Mouse (Mus musculus) left cerebral cortex, postnatal 25 days (tissue): ENCODE data around the gene Calcoco1. TPM values are rescaled to one million over a fixed set of nuclear protein-coding genes. Genes with fewer than 3 reads are reported as not detected.
A peak's percentile ranks its signal among the peaks of the same experiment; 100 is the strongest.
"Not testable (repeated sequence)": the region's sequence is repeated elsewhere in the genome, so short reads cannot be mapped to it uniquely, and the experiment has no call there.

Experiments used
- DNase-seq, 2 experiments: peaks; one replicate each; pipeline ENCODE4 v3.0.0; 2022; ENCODE audit warnings: low spot score in 2 of 2, mixed read lengths in 1 of 2
- intact Hi-C: fragments of 180-260 bp; cut with DNase I; formaldehyde crosslinking; loops from one replicate; pipeline ENCODE4 v1.15.1; 2025
- total RNA-seq, 2 experiments: library from RNA; stranded (reverse); gene quantifications; 2 replicates each; pipeline ENCODE4 v1.2.3; 2021

The Calcoco1 gene
- total RNA-seq, 2 experiments from 2014 or later, result 64.4 to 68.3 TPM

- DNase-seq, result no peak
- intact Hi-C loops, result no loop called here
These were observed 19.0 kb downstream of the Calcoco1 start for GRCm38 (mm10) chr15:102702972-102703371.

GRCm38 (mm10) chr15:102698193-102698592 is 23.8 kb downstream of the Calcoco1 start:
- peak; percentile 77 to 90 for DNase-seq

GRCm38 (mm10) chr15:102696899-102697298 is 25.1 kb downstream of the Calcoco1 start:
- no peak for DNase-seq
- intact Hi-C loops, result loop anchor here (5.0 to 10.0 kb wide), 2 partner anchors 288 to 480 kb away; no protein-coding TSS in a partner anchor

More at GRCm38 (mm10) chr15:102698193-102698592, 23.8 kb downstream of the Calcoco1 start:
- intact Hi-C loops, result loop anchor here (1.0 to 10.0 kb wide), 3 partner anchors 44 to 479 kb away; no protein-coding TSS in a partner anchor

- DNase-seq, result peak; percentile 85 to 94
- intact Hi-C loops, result loop anchor here (10.0 kb wide), 1 partner anchor 291 kb away; no protein-coding TSS in a partner anchor
These were observed 28.4 kb downstream of the Calcoco1 start for GRCm38 (mm10) chr15:102693600-102693999.

- intact Hi-C loops, result loop anchor here (10.0 kb wide), 1 partner anchor 292 kb away; no protein-coding TSS in a partner anchor
- peak; percentile 63 to 75 for DNase-seq
These were observed 29.0 kb downstream of the Calcoco1 start for GRCm38 (mm10) chr15:102692991-102693411.

- DNase-seq, result no peak
- intact Hi-C loops, result loop anchor here (10.0 kb wide), 1 partner anchor 292 kb away; no protein-coding TSS in a partner anchor
These were observed 29.6 kb downstream of the Calcoco1 start for GRCm38 (mm10) chr15:102692321-102692804.

- no peak for DNase-seq
- intact Hi-C loops, result no loop called here
These were observed 36.2 kb downstream of the Calcoco1 start for GRCm38 (mm10) chr15:102685791-102686190.

GRCm38 (mm10) chr15:102683670-102684069 is 38.3 kb downstream of the Calcoco1 start:
- intact Hi-C loops, result no loop called here
- DNase-seq, result no peak

GRCm38 (mm10) chr15:102676345-102676744 is 45.6 kb downstream of the Calcoco1 start:
- intact Hi-C loops, result no loop called here
- no peak for DNase-seq

GRCm38 (mm10) chr15:102673548-102673947 is 48.4 kb downstream of the Calcoco1 start:
- intact Hi-C loops, result no loop called here
- DNase-seq, result peak; percentile 47 to 87

GRCm38 (mm10) chr15:102672215-102673071 is 49.5 kb downstream of the Calcoco1 start, which contains the start of gene Atp5g2:
Gene Atp5g2, minus strand, starts transcription at chr15:102672352.
- intact Hi-C loops, result no loop called here
- peak; percentile 52 for DNase-seq

- intact Hi-C loops, result loop anchor here (1.0 to 2.0 kb wide), 4 partner anchors 46 to 153 kb away; partner anchors contain the start of genes Atf7, Gm28047 and Tarbp2
- DNase-seq, result peak; percentile 63 to 72
These were observed 50.2 kb downstream of the Calcoco1 start for GRCm38 (mm10) chr15:102671721-102672214.

GRCm38 (mm10) chr15:102670767-102671575 is 51.0 kb downstream of the Calcoco1 start:
- peak; percentile 98 to 99 for DNase-seq
- intact Hi-C loops, result loop anchor here (1.0 to 2.0 kb wide), 4 partner anchors 46 to 153 kb away; partner anchors contain the start of genes Atf7, Gm28047 and Tarbp2

GRCm38 (mm10) chr15:102670281-102670680 is 51.7 kb downstream of the Calcoco1 start:
- intact Hi-C loops, result loop anchor here (2.0 kb wide), 2 partner anchors 85 to 123 kb away; no protein-coding TSS in a partner anchor
- peak; percentile 38 to 45 for DNase-seq

- no peak for DNase-seq
- intact Hi-C loops, result no loop called here
These were observed 52.4 kb downstream of the Calcoco1 start for GRCm38 (mm10) chr15:102669571-102669970.

- intact Hi-C loops, result no loop called here
- peak; percentile 39 to 63 for DNase-seq
These were observed 56.5 kb downstream of the Calcoco1 start for GRCm38 (mm10) chr15:102665494-102665893.

- intact Hi-C loops, result no loop called here
- no peak for DNase-seq
These were observed 58.2 kb downstream of the Calcoco1 start for GRCm38 (mm10) chr15:102663825-102664224.

- DNase-seq, intact Hi-C loops: not testable (repeated sequence)
These were observed 59.4 kb downstream of the Calcoco1 start for GRCm38 (mm10) chr15:102662601-102663000.

GRCm38 (mm10) chr15:102657926-102658381 is 64.0 kb downstream of the Calcoco1 start:
- intact Hi-C loops, result no loop called here
- DNase-seq, result peak in 1 of 2 experiments; percentile 72
